Mouse (Mus musculus) c-Kit-negative CD71-positive TER-119-positive erythroid progenitor cells, embryonic 14.5 days (primary cell): ENCODE results near the gene Exosc2.
A peak's percentile ranks its signal among the peaks of the same experiment; 100 is the strongest.

ENCODE experiments used
- DNase-seq: peaks from one replicate; pipeline ENCODE4 v3.0.0-alpha.2; 2013; ENCODE audit warnings: low read depth, low spot score

The Exosc2 gene

GRCm38 (mm10) chr2:31670551-31671035 is at the start of gene Exosc2:
TSS of gene Exosc2 (plus strand) at chr2:31670715.
- peak; percentile 98 for DNase-seq

- no peak for DNase-seq
These were observed 37.0 kb upstream of the Exosc2 start for GRCm38 (mm10) chr2:31633531-31633930.

GRCm38 (mm10) chr2:31635281-31636137 is 35.0 kb upstream of the Exosc2 start:
- DNase-seq, result no peak

DNA sequence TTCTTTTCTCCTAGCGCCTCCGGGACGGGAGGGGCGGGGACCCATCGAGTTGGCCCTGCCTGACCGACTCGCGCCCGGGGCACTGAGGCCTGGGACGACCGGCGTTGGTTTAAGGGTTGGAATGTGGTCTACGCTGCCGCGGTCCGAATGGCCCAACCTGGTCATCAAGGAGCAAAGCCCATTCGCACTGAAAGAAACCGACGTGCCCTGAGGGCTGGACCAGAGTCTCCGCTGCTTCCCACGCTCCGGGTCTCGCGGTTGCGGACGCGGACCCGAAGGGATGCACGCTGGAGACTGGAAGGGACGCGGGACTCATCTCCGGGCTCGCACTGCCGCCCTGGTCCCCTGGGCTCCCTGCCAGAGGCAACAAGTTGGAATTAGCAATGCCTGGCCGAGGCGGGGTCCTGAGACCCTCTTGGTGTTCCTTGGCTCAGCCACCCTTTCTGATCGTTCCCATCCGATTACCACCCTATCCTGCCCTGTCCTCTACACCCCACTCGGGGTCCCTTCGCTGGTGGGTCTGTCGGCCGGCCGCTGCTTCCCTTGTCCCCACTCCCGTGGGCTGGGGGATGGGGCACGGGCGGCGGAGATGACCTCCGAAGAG is 34.3 kb upstream of the Exosc2 start:
- no peak for DNase-seq

DNA sequence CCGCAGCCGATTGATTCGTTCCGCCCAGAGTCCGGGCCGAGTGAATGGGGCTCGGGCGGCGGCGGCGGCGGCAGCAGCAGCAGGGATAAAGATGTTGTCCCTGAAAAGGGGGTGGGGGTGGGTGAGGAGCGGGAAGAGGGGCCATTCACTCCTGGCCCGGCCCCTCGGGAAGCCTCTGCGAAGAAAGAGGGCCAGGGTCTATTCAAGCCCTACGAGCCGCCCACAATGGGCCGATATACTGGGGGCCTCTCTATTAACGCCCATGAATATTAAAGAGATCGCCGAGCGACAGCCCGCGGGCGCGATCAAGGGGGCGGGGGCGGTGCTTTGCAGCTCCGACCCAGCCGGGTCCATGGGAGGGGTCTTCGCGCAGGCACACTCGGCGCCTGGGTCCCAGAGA is 33.8 kb upstream of the Exosc2 start:
- no peak for DNase-seq

- DNase-seq, result no peak
These were observed 33.2 kb upstream of the Exosc2 start for GRCm38 (mm10) chr2:31637311-31637710.

GRCm38 (mm10) chr2:31637807-31638206 is 32.7 kb upstream of the Exosc2 start:
- no peak for DNase-seq

- DNase-seq, result no peak
These were observed 31.7 kb upstream of the Exosc2 start for GRCm38 (mm10) chr2:31638581-31639465.

- no peak for DNase-seq
These were observed 31.1 kb upstream of the Exosc2 start for GRCm38 (mm10) chr2:31639466-31639760.

- no peak for DNase-seq
These were observed 30.5 kb upstream of the Exosc2 start, which contains the start of gene Prdm12 for GRCm38 (mm10) chr2:31639901-31640608. TSS of gene Prdm12 (plus strand) at chr2:31640037.

DNA sequence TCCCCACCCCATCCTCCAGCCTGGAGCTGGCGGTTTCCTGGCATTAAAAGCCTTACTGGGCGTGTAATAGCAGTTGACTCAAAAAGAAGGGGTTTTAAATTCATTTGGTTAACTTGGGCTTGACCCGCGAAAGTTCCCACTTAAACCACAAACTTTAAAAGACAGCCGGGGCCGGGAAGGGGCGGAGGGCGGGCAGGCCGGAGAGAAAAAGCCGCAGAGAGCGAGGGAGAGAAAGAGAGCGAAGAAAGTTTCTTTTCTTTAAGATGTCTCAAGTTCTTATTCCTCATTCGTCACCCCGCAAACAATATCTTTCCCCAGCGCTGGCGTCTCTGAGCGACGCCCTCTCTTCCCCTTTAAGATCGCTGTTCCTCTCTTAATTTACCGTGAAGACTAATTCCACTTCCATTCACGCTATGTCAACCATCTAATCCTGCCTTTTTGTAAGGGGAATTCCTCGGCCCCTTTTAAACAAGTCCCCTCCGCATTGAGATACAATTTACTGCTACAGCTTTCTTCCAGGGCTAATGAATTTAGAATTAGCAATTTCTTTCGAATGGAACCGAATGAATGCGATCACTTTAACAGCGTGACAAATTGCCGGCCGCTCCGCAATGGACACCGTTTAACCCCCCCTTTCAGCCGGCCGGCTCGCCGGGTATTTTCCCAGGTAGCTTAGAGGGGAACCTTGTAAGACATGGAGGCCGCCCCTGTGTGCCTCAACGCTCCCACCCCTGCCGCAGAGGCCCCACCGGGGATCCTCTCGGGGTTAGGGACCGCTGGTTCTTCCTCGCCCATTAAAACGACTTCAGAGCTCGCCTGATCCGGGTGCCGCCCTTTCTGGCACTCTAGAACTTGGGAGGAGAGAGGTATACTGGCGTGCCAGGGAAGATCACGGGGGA is 29.7 kb upstream of the Exosc2 start:
- no peak for DNase-seq

DNA sequence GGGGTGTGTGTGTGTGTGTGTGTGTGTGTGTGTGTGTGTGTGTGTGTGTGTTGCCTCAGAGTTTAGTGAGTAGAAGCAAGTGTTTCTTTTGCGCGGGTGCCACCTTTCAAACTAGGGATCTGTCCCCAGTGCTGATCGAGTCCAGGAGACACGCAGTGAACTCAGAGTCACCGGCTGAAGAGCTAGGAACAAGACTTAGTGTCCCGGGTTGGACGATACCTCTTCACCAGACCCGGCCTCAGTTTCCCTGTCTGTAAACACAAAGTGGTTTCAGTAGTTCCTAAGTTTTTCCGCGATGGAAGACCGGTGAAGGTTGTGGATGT is 29.0 kb upstream of the Exosc2 start:
- no peak for DNase-seq

DNA sequence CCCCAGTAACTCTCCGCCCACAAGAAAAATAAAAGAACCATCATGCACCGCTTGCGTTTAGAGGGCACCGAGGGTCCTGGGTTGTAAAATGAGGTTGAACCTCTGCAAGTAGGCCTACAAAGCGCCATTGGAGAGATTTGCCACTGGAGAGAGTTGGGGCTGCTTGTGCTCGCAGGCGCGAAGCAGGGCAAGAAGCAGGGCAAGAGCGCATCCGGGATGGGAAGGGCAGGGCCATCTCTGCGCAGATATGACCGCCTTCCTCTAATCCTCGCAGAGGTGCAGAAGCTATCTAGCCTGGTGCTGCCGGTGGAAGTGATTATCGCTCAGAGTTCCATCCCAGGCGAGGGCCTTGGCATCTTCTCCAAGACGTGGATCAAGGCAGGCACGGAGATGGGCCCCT is 28.6 kb upstream of the Exosc2 start:
- DNase-seq, result no peak

DNA sequence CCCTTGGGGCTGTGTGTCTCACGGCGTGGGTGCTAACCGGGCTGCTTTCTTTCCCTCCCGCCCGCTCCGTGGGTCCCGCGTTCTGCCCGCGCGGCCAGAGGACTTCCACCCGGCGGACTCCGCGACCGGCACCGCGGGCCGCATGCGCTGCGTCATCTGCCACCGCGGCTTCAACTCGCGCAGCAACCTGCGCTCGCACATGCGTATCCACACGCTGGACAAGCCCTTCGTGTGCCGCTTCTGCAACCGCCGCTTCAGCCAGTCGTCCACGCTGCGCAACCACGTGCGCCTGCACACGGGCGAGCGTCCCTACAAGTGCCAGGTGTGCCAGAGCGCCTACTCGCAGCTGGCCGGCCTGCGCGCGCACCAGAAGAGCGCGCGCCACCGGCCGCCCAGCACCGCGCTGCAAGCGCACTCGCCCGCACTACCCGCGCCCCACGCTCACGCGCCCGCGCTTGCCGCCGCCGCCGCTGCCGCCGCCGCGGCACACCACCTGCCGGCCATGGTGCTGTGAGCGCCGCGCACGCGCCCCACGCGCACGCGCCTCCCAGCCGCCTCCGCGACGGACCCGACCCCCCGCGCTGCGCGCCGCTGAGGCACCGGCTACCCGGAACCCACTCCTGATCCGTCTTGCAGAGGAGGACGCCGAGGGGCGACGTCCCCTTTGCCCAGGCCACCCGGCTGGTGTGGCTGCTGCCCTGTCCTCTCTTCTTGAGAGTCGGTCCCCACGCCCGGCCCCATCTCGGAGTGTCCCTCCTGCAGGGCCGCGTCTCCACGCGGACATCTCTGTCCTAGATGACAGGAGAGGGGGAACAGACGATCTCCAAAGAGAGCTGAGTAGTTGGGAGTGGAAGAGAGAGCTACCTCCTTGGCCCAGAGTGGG is 16.3 kb upstream of the Exosc2 start:
- no peak for DNase-seq

DNA sequence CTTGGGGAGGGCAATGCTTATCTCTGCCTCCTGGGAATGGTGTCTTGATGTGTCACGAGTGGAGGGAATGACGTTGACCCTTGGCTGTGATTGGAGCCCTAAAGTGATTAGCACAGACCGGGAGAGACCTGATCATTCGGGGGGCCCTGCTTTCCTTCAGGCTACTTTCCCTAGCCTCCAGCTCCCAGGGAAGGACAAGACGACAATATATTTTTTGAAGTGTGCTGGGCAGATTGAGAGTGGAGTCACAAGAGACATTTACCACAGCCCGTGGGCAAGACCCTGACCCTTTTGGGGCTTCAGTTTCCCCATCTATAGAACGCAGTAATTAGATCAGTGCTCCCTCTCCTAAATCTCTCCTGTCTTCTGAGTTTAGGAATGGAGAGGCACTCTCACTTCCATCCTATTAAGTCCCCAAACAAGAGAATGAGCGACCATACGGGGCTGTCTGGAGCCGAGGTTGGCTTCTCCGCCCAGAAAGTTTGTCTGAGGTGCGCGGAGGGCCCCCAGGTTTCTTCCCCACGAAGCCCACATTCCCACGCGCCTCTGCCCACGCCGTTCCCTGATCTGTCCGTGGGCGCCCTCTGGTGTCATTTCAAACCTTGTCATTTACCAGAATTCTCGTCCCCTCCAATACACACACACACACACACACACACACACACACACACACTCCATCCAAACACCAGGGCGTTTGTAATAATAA is 15.5 kb upstream of the Exosc2 start:
- no peak for DNase-seq

- no peak for DNase-seq
These were observed 14.1 kb upstream of the Exosc2 start for GRCm38 (mm10) chr2:31656374-31656773.

- DNase-seq, result no peak
These were observed 7.3 kb upstream of the Exosc2 start for GRCm38 (mm10) chr2:31662939-31663803.

- no peak for DNase-seq
These were observed 6.7 kb upstream of the Exosc2 start for GRCm38 (mm10) chr2:31663804-31664180.
